7 mouse cellular contexts compared by ENCODE assay signal in genomic region chr3:94839101-94839500, GRCm38 (mm10). TPM values are rescaled to one million over a fixed set of nuclear protein-coding genes. Genes with fewer than 3 reads are reported as not detected.
A peak's percentile ranks its signal among the peaks of the same experiment; 100 is the strongest.
DNase-seq lines count a peak whose midpoint lies in the region; ATAC-seq lines count a peak whose summit lies in the region.

No protein-coding gene starts in this region.

- peaks cover 17% of the 10 kb centered on the region for H3K4me1 ChIP-seq in liver, embryonic 11.5 days (replicated peaks; ENCODE audit: control insufficient read depth, insufficient read depth, low read length)
- peaks cover 30% of the 10 kb centered on the region for H3K4me1 ChIP-seq in forebrain, embryonic 13.5 days
- H3K4me1 ChIP-seq in limb, embryonic 13.5 days = peaks cover 19% of the 10 kb centered on the region
- H3K4me1 ChIP-seq in stomach, embryonic 15.5 days = no peaks in the 10 kb centered on the region

- DNase-seq in liver, embryonic 11.5 days (ENCODE audit: low spot score) = no peak
- no peak for DNase-seq in liver
- no peak for DNase-seq in testis, postnatal 14 days (ENCODE audit: low spot score)
- DNase-seq in frontal cortex, postnatal 10 days (ENCODE audit: low spot score in 2 of 2) = no peak

- no peak for ATAC-seq in liver, embryonic 11.5 days (replicated peaks; ENCODE audit: low FRiP score)
- no peak for ATAC-seq in forebrain, embryonic 13.5 days
- no peak for ATAC-seq in limb, embryonic 13.5 days (ENCODE audit: low FRiP score, low read depth)
- ATAC-seq in stomach, embryonic 15.5 days (ENCODE audit: insufficient read depth, low FRiP score, low read depth) = no peak

- 65% methylated on average over 5 of the region's 5 CpGs for WGBS in liver, embryonic 11.5 days
- WGBS in forebrain, embryonic 13.5 days = 71% methylated on average over 5 of the region's 5 CpGs
- 78% methylated on average over 5 of the region's 5 CpGs for WGBS in limb, embryonic 13.5 days
- WGBS in stomach, embryonic 15.5 days = 64% methylated on average over 5 of the region's 5 CpGs

- H3K9ac ChIP-seq in liver, embryonic 11.5 days (ENCODE audit: low read depth, low read length) = no peak overlapping the region
- H3K9ac ChIP-seq in forebrain, embryonic 13.5 days = peak overlapping the region; percentile 89
- peak overlapping the region; percentile 86 for H3K9ac ChIP-seq in limb, embryonic 13.5 days
- H3K9ac ChIP-seq in stomach, embryonic 15.5 days = no peak overlapping the region

- H3K4me2 ChIP-seq in liver, embryonic 11.5 days = peak overlapping the region; percentile 69
- peak overlapping the region; percentile 74 for H3K4me2 ChIP-seq in forebrain, embryonic 13.5 days
- peak overlapping the region; percentile 83 for H3K4me2 ChIP-seq in limb, embryonic 13.5 days (replicated peaks)
- H3K4me2 ChIP-seq in stomach, embryonic 15.5 days = peak overlapping the region; percentile 68

- no peaks in the 10 kb centered on the region for H3K9me3 ChIP-seq in liver, embryonic 11.5 days (ENCODE audit: control insufficient read depth, low read length)
- no peaks in the 10 kb centered on the region for H3K9me3 ChIP-seq in forebrain, embryonic 13.5 days (replicated peaks)
- no peaks in the 10 kb centered on the region for H3K9me3 ChIP-seq in limb, embryonic 13.5 days
- no peaks in the 10 kb centered on the region for H3K9me3 ChIP-seq in stomach, embryonic 15.5 days

- H3K27ac ChIP-seq in liver, embryonic 11.5 days (ENCODE audit: low read depth, low read length) = peak overlapping the region; percentile 50; the same call in 1 of the 2 replicates
- 0 out of 2 replicates have a peak overlapping the region, but pooled peaks have one; percentile 99 for H3K27ac ChIP-seq in forebrain, embryonic 13.5 days
- no peak overlapping the region for H3K27ac ChIP-seq in limb, embryonic 13.5 days
- H3K27ac ChIP-seq in stomach, embryonic 15.5 days = no peak overlapping the region

- no peaks in the 10 kb centered on the region for H3K27me3 ChIP-seq in liver, embryonic 11.5 days (replicated peaks; ENCODE audit: control insufficient read depth, insufficient read depth, low read length)
- H3K27me3 ChIP-seq in forebrain, embryonic 13.5 days = no peaks in the 10 kb centered on the region
- H3K27me3 ChIP-seq in limb, embryonic 13.5 days = 0 out of 2 replicates have a peak, but pooled peaks cover 2% of the 10 kb centered on the region
- H3K27me3 ChIP-seq in stomach, embryonic 15.5 days (replicated peaks) = no peaks in the 10 kb centered on the region

- H3K36me3 ChIP-seq in liver, embryonic 11.5 days (ENCODE audit: control insufficient read depth, insufficient read depth, low read length) = no peaks in the 10 kb centered on the region
- H3K36me3 ChIP-seq in forebrain, embryonic 13.5 days (ENCODE audit: poor library complexity, severe bottlenecking) = peaks cover 2% of the 10 kb centered on the region; the same call in 1 of the 2 replicates
- no peaks in the 10 kb centered on the region for H3K36me3 ChIP-seq in limb, embryonic 13.5 days
- H3K36me3 ChIP-seq in stomach, embryonic 15.5 days = no peaks in the 10 kb centered on the region

- peak overlapping the region; percentile 76 for H3K4me3 ChIP-seq in liver, embryonic 11.5 days (ENCODE audit: low read depth, low read length)
- peak overlapping the region; percentile 68 for H3K4me3 ChIP-seq in forebrain, embryonic 13.5 days
- peak overlapping the region; percentile 63 for H3K4me3 ChIP-seq in limb, embryonic 13.5 days
- H3K4me3 ChIP-seq in stomach, embryonic 15.5 days (replicated peaks) = peak overlapping the region; percentile 68

RNA-seq across cellular contexts. Expression of gene Pogz, which starts 1.7 kb away (rescaled TPM):
- 12.2 and 12.7 TPM in 2 replicates for polyA plus RNA-seq in liver, embryonic 11.5 days (2014; fragmentation: Nextera tagmentation; extraction: Ambion mirVana)
- 25.1 and 25.6 TPM in 2 replicates for polyA plus RNA-seq in forebrain, embryonic 13.5 days (2015; fragmentation: Nextera tagmentation; extraction: Ambion mirVana)
- 21.2 and 25.0 TPM in 2 replicates for polyA plus RNA-seq in limb, embryonic 13.5 days (2015; fragmentation: Nextera tagmentation; extraction: Ambion mirVana)
- polyA plus RNA-seq in stomach, embryonic 15.5 days (2015; fragmentation: Nextera tagmentation; extraction: Ambion mirVana) = 14.6 and 15.3 TPM in 2 replicates

RNA-seq across cellular contexts. Expression of gene Psmb4, which starts 47.7 kb away (rescaled TPM):
- polyA plus RNA-seq in liver, embryonic 11.5 days (2014; fragmentation: Nextera tagmentation; extraction: Ambion mirVana) = 342 and 349 TPM in 2 replicates
- polyA plus RNA-seq in forebrain, embryonic 13.5 days (2015; fragmentation: Nextera tagmentation; extraction: Ambion mirVana) = 390 and 393 TPM in 2 replicates
- 361 and 368 TPM in 2 replicates for polyA plus RNA-seq in limb, embryonic 13.5 days (2015; fragmentation: Nextera tagmentation; extraction: Ambion mirVana)
- 315 and 328 TPM in 2 replicates for polyA plus RNA-seq in stomach, embryonic 15.5 days (2015; fragmentation: Nextera tagmentation; extraction: Ambion mirVana)

RNA-seq across cellular contexts. Expression of gene Cgn, which starts 52.8 kb away (rescaled TPM):
- 10.6 and 11.5 TPM in 2 replicates for polyA plus RNA-seq in liver, embryonic 11.5 days (2014; fragmentation: Nextera tagmentation; extraction: Ambion mirVana)
- polyA plus RNA-seq in forebrain, embryonic 13.5 days (2015; fragmentation: Nextera tagmentation; extraction: Ambion mirVana) = 3.8 TPM in 2 replicates
- 7.1 and 7.3 TPM in 2 replicates for polyA plus RNA-seq in limb, embryonic 13.5 days (2015; fragmentation: Nextera tagmentation; extraction: Ambion mirVana)
- 51.0 and 56.7 TPM in 2 replicates for polyA plus RNA-seq in stomach, embryonic 15.5 days (2015; fragmentation: Nextera tagmentation; extraction: Ambion mirVana)

Comparison
In these comparisons a context has a peak if more than half of its experiments do, and no peak if none do; other contexts are left out.
1. H3K27ac ChIP-seq: peak in liver, embryonic 11.5 days (single experiment) and forebrain, embryonic 13.5 days (single experiment); none in limb, embryonic 13.5 days (single experiment) and stomach, embryonic 15.5 days (single experiment).
2. H3K9ac ChIP-seq: peak in forebrain, embryonic 13.5 days (single experiment) and limb, embryonic 13.5 days (single experiment); none in liver, embryonic 11.5 days (single experiment) and stomach, embryonic 15.5 days (single experiment).
3. Peak in every context shown above with its lines, with median percentiles within 50 percentile points of each other: H3K4me2 ChIP-seq and H3K4me3 ChIP-seq.